Mouse (Mus musculus) midbrain, embryonic 14.5 days (tissue): ENCODE results near the gene Rnf43. TPM values are rescaled to one million over a fixed set of nuclear protein-coding genes. Genes with fewer than 3 reads are reported as not detected.
A peak's percentile ranks its signal among the peaks of the same experiment; 100 is the strongest.

ENCODE experiments used
- ATAC-seq: fragments of 200-750 bp; cut with Nextera tagmentation; 2 replicates; pipeline ENCODE4 v1.8.0; 2017; ENCODE audit warnings: moderate number of reproducible peaks, moderate library complexity; ENCODE audit not compliant: low FRiP score, low TSS enrichment
- DNase-seq: peaks from one replicate; pipeline ENCODE4 v3.0.0-alpha.2; 2015
- H3K27ac ChIP-seq: fragments of 300-500 bp; sonication (generic); replicated peaks from 2 replicates; pipeline ENCODE4 v1.5.1; 2014; ENCODE audit warnings: mild to moderate bottlenecking, low read depth, low read length, moderate library complexity
- H3K27me3 ChIP-seq: fragments of 300-500 bp; sonication (generic); 2 replicates; pipeline ENCODE4 v1.6.1; 2014; ENCODE audit warnings: low read length, control low read depth, mixed read lengths; ENCODE audit not compliant: control insufficient read depth, insufficient read depth
- H3K36me3 ChIP-seq: fragments of 300-500 bp; sonication (generic); 2 replicates; pipeline ENCODE4 v1.6.1; 2014; ENCODE audit warnings: low read length, control low read depth; ENCODE audit not compliant: control insufficient read depth, insufficient read depth
- H3K4me1 ChIP-seq: fragments of 300-500 bp; sonication (generic); 2 replicates; pipeline ENCODE4 v1.6.1; 2014; ENCODE audit warnings: mild to moderate bottlenecking, antibody characterized with exemption, low read length, control low read depth; ENCODE audit not compliant: control insufficient read depth, insufficient read depth
- H3K4me2 ChIP-seq: fragments of 300-500 bp; sonication (generic); 2 replicates; pipeline ENCODE4 v1.6.1; 2014; ENCODE audit warnings: mild to moderate bottlenecking, low read length, moderate library complexity
- H3K4me3 ChIP-seq: fragments of 300-500 bp; sonication (generic); replicated peaks from 2 replicates; pipeline ENCODE4 v1.5.1; 2014; ENCODE audit warnings: low read depth, low read length
- H3K9ac ChIP-seq: fragments of 300-500 bp; sonication (generic); replicated peaks from 2 replicates; pipeline ENCODE4 v1.6.1; 2014; ENCODE audit warnings: mild to moderate bottlenecking, low read length, moderate library complexity
- H3K9me3 ChIP-seq: fragments of 300-500 bp; sonication (generic); 2 replicates; pipeline ENCODE4 v1.6.1; 2016; ENCODE audit warnings: low read length, control low read depth, mixed read lengths; ENCODE audit not compliant: control insufficient read depth
- WGBS: fragments of 180-500 bp; shearing (Covaris S2); extraction: QIAGEN DNeasy Blood & Tissue Kit; methylation state at CpG from one replicate; pipeline ENCODE4 v1.1.7; 2014; 5-methylcytosine and 5-hydroxymethylcytosine counted together
- polyA plus RNA-seq: library from polyadenylated mRNA; unstranded; fragments of >200 nt; fragmentation: Nextera tagmentation; extraction: Ambion mirVana; gene quantifications from 2 replicates; pipeline ENCODE4 v1.2.1, GENCODE M21; 2014

Rnf43 gene
- polyA plus RNA-seq, 1 experiment from 2014 or later, result 0.78 TPM

DNA sequence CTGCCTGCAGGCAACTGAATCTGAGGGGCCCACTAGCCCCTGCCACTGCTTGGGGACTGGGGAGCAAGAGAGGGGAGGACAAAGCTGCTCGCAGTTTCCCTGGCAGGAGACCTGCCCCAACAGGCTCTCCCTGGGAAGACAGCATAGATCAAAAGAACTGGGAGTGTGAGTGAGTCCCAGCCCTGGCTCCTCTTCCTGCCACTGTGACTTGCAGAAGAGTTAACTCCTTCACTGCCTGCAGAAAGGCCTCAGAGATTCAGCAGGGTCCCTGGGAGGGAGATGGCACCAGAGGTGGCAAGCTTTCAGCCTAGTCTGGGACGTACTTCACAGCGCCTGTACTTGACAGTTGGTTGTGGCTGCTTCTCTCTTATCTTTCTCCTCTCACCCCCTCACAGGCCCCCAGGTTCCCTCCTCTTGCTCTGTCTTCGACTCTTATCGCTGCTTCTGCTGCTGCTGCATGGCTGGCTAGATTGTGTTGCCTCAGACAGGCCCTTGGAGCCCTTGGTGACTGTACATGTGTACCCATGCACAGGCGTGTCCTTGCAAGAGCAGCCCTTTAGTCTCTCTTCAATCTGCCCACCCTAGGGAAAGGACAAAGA, 63.5 kb downstream of the Rnf43 start:
- WGBS, result 23% methylated on average over 6 of the region's 6 CpGs
- H3K27ac ChIP-seq, result peak overlapping the region; percentile 37; the same call in 1 of the 2 replicates
- H3K9ac ChIP-seq, result no peak overlapping the region
- no peak overlapping the region for H3K4me3 ChIP-seq
- no peak for ATAC-seq
- DNase-seq, result peak; percentile 36
- H3K9me3 ChIP-seq, result no peaks in the 10 kb centered on the region
- H3K27me3 ChIP-seq, result no peaks in the 10 kb centered on the region
- H3K36me3 ChIP-seq, result no peaks in the 10 kb centered on the region
- no peaks in the 10 kb centered on the region for H3K4me1 ChIP-seq
- H3K4me2 ChIP-seq, result no peak overlapping the region

DNA sequence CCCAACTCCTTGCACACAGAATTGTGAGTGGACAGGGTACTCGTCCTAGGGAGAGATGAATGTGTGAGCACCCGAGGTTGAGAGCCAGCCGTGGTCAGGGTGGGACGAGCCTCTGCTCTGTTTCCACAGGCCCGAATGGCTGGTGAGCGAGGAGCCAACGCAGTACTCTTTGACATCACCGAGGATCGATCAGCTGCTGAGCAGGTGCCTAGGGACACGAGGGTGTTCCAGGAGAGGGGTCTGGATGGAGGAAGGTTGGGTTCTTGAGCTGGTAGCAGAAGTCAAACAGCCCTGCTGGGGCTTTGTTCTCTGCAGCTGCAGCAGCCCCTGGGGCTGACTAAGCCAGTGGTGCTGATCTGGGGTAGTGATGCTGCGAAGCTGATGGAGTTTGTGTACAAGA, 64.5 kb downstream of the Rnf43 start:
- H3K27me3 ChIP-seq, result no peaks in the 10 kb centered on the region
- H3K4me2 ChIP-seq, result no peak overlapping the region
- H3K9me3 ChIP-seq, result no peaks in the 10 kb centered on the region
- WGBS, result 58% methylated on average over 11 of the region's 11 CpGs
- no peak overlapping the region for H3K27ac ChIP-seq
- ATAC-seq (no peak), DNase-seq (no peak)
- H3K4me1 ChIP-seq, result no peaks in the 10 kb centered on the region
- H3K36me3 ChIP-seq, result no peaks in the 10 kb centered on the region
- no peak overlapping the region for H3K4me3 ChIP-seq
- no peak overlapping the region for H3K9ac ChIP-seq

DNA sequence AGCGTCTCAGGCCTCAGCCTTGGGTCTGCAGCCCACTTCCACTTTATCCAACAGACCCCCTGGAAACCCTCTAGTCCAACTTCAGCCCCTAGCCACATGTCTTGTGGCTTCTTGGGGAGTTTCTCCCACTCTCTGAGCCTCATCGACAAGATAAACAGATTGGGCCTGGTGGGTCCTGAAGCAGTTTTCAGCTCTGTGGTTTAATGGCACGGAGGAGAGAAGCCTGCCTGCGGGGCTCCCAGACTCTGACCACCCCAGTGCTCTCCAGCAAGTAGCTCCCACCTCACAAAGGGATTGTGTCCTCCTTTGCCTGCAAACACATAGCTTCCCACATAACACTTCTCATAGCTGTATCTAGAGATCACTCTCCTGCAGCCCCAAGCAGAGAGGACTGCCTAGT, 64.9 kb downstream of the Rnf43 start:
- H3K9me3 ChIP-seq, result no peaks in the 10 kb centered on the region
- H3K4me2 ChIP-seq, result no peak overlapping the region
- no peak overlapping the region for H3K9ac ChIP-seq
- H3K36me3 ChIP-seq, result no peaks in the 10 kb centered on the region
- H3K27me3 ChIP-seq, result no peaks in the 10 kb centered on the region
- 56% methylated on average over 4 of the region's 4 CpGs for WGBS
- H3K4me3 ChIP-seq, result no peak overlapping the region
- H3K4me1 ChIP-seq, result no peaks in the 10 kb centered on the region
- no peak for DNase-seq
- no peak for ATAC-seq
- H3K27ac ChIP-seq, result no peak overlapping the region

DNA sequence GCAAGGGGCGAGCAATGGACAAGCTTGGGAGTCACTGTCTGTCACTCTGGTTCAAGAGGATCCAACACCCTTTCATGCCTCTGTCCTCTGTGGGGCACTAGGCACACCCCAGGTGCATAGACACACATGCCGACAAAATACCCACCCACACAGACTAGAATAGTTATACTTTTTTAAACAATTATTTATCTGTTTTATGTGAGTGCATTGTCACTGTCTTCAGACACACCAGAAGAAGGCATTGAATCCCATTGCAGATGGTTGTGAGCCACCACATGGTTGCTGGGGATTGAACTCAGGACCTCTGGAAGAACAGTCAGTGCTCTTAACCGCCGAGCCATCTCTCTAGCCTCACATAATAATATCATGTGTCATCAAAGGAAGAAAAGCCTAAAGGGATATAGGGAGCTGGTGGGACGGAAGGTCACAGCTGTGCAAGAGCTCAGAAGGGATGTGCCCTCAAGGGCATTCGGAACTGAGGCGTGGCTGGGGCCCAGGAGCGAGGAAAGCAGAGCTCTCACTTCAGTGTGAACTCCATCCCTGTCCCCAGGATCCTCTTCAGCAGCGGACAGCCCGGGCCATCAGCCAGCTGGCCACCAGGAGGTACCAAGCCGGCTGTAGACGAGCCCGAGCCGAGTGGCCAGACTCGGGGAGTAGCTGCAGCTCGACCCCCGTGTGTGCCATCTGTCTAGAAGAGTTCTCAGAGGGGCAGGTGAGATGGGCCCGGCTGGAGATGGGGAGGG, 66.5 kb downstream of the Rnf43 start:
- Histone ChIP-seq H3K9ac (no peak overlapping the region), H3K4me1 (peaks cover 9% of the 10 kb centered on the region), H3K9me3 (no peaks in the 10 kb centered on the region), H3K4me2 (no peak overlapping the region), H3K36me3 (no peaks in the 10 kb centered on the region), H3K27me3 (no peaks in the 10 kb centered on the region), H3K27ac (no peak overlapping the region), H3K4me3 (no peak overlapping the region)
- no peak for ATAC-seq
- no peak for DNase-seq
- 76% methylated on average over 18 of the region's 18 CpGs for WGBS

DNA sequence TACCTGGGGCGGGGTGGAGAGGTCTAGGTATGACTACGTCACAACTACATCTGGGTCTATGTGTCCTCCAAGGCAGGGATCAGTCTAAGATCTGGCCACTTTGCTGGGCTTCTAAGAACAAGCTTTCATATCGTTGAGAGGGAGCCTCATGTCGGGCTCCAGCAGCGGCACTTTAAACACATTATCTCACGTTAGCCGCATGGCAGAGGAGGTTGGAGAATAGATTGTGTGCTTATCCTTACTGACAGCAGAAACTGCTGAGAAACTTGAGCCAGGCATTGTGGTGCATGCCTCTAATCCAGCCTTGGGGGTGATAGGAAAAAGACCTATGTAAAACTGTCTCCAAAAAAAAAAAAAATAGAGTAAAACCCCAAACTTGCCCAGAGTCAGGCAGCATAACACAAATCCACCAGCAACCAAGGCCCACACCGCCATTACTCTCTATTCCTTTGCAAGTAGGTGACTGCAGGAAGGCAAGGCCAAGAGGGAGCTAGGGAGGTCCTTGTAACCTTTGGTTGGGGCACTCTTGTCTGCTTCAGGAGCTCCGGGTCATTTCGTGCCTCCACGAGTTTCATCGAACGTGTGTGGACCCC, 67.2 kb downstream of the Rnf43 start:
- WGBS, result 88% methylated on average over 13 of the region's 13 CpGs
- no peaks in the 10 kb centered on the region for H3K36me3 ChIP-seq
- peaks cover 11% of the 10 kb centered on the region for H3K4me1 ChIP-seq
- H3K9ac ChIP-seq, result no peak overlapping the region
- ATAC-seq (no peak), DNase-seq (no peak)
- 0 out of 2 replicates have a peak, but pooled peaks cover 2% of the 10 kb centered on the region for H3K27me3 ChIP-seq
- H3K9me3 ChIP-seq, result no peaks in the 10 kb centered on the region
- no peak overlapping the region for H3K4me2 ChIP-seq
- H3K4me3 ChIP-seq, result no peak overlapping the region
- H3K27ac ChIP-seq, result no peak overlapping the region

DNA sequence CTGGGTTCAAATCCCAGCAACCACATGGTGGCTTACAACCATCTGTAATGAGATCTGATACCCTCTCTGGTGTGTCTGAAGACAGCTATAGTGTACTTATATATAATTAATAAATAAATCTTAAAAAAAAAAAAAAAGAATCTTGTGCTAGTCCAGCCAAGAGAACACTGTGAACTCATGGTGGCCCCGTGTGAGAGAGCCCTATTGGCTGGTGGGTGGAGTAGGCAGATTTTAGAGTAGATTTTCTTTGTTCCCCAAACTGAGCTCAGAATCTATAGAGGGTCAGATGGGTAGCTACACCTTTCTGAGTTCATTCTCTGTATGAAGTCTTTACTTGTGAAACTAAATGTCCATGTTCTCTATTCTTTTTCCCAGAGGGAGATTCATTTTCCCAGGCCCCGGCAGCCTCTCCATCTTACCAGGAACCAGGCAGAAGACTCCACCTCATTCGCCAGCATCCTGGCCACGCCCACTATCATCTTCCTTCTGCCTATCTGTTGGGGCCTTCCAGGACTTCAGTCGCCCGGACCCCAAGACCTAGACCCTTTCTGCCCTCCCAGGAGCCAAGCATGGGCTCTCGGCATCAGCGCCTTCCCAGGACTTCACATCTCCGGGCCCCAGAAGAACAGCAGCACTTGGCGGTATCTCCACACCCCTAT, 68.3 kb downstream of the Rnf43 start:
- H3K9ac ChIP-seq, result no peak overlapping the region
- no peaks in the 10 kb centered on the region for H3K36me3 ChIP-seq
- no peak overlapping the region for H3K27ac ChIP-seq
- 75% methylated on average over 10 of the region's 10 CpGs for WGBS
- no peaks in the 10 kb centered on the region for H3K9me3 ChIP-seq
- H3K4me1 ChIP-seq, result peaks cover 11% of the 10 kb centered on the region
- 0 out of 2 replicates have a peak, but pooled peaks cover 3% of the 10 kb centered on the region for H3K27me3 ChIP-seq
- no peak for ATAC-seq
- DNase-seq, result no peak
- no peak overlapping the region for H3K4me2 ChIP-seq
- H3K4me3 ChIP-seq, result no peak overlapping the region

DNA sequence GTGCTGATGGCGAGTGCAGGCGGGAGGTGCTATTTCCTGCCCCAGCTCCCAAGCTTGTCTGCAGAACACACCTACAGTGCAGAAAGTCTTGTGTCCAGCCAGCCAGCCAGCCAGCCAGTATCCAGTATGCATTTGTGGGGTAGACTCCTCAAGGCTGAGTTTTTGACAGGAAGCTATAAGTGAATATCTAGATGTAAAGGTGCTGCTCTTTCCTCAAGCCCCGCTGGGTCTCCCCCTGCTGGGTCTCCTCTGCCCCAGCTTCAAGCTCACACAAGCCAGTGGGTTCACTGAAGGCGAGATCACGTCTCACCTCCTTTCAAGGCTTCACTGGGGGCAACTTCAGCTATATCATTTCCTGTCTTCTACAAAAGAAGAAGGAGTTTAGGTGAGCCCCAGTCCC, 71.8 kb downstream of the Rnf43 start:
- Histone ChIP-seq H3K9me3 (no peaks in the 10 kb centered on the region), H3K4me2 (peak overlapping the region; percentile 48), H3K9ac (peak overlapping the region; percentile 34; the same call in 1 of the 2 replicates), H3K4me1 (peaks cover 17% of the 10 kb centered on the region), H3K4me3 (peak overlapping the region; percentile 16; the same call in 1 of the 2 replicates), H3K27ac (no peak overlapping the region), H3K27me3 (0 out of 2 replicates have a peak, but pooled peaks cover 3% of the 10 kb centered on the region), H3K36me3 (peaks cover 2% of the 10 kb centered on the region)
- ATAC-seq (no peak), DNase-seq (no peak)
- WGBS, result 51% methylated on average over 5 of the region's 5 CpGs

DNA sequence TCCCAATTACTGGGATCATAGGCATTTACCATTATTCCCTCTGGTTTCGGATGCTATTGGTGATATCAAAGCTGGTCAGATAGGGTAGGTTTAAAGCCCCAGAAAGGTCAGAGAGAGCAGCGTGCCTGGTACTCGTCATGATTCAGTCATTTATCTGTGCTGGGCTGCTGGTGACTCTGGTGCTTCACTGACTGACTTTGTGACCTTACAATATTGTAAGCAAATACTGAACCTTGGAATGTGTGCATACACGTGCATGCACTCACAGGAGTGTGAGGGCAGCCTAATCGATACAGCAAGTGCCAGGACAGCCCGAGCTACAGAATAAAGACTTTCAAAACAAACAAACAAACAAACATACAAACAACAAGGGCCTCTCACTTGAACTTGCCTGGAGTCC, 73.2 kb downstream of the Rnf43 start:
- Histone ChIP-seq H3K27me3 (0 out of 2 replicates have a peak, but pooled peaks cover 3% of the 10 kb centered on the region), H3K9ac (no peak overlapping the region), H3K4me3 (no peak overlapping the region), H3K36me3 (peaks cover 14% of the 10 kb centered on the region), H3K9me3 (no peaks in the 10 kb centered on the region), H3K27ac (no peak overlapping the region), H3K4me1 (peaks cover 17% of the 10 kb centered on the region), H3K4me2 (no peak overlapping the region)
- DNase-seq (no peak), ATAC-seq (no peak)
- 85% methylated on average over 6 of the region's 6 CpGs for WGBS
